Mouse (Mus musculus): Measurements from ENCODE around the gene Olfr729.

Gene Olfr729

GRCm38 (mm10) chr14:50152810-50153209 lies at the start of gene Olfr729:
Gene Olfr729, minus strand, starts transcription at chr14:50152910.
- no peak for DNase-seq

GRCm38 (mm10) chr14:50188098-50188497 lies 35.4 kb upstream of the Olfr729 start, which contains the start of gene Olfr730:
Gene Olfr730, minus strand, starts transcription at chr14:50188198.
- no peak for DNase-seq

DNA sequence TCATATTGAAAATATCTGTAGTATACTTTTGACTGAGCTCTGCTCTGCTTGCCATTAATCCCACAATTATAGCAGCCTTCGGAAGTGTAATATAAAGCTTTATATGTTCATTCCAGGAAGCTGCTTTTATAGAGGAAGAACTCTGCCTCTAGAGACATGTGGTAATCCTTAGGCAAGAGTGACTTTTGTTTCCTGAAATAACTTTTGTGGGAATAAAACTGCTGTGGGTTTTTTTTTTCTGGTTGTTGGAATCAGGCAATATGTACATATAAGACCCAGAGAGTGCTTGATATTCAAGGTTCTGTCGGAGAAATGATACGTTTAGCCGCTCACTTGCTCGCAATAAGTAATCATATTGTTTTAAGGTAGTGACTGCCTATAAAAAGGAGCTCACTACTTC lies 10.1 kb downstream of the Olfr729 start, which contains the start of gene Olfr728:
Gene Olfr728 (minus strand): TSS at position 101 of the 400 bp plus-strand sequence.
- DNase-seq, result no peak

GRCm38 (mm10) chr14:50122886-50123285 lies 29.8 kb downstream of the Olfr729 start, which contains the start of gene Olfr727:
Gene Olfr727, plus strand, starts transcription at chr14:50123186.
- no peak for DNase-seq
